Mouse (Mus musculus): ENCODE results near the gene Gm21394. TPM values are rescaled to one million over a fixed set of nuclear protein-coding genes. Genes with fewer than 3 reads are reported as not detected.
"Not testable (repeated sequence)": the region's sequence is repeated elsewhere in the genome, so short reads cannot be mapped to it uniquely, and the experiment has no call there.

The Gm21394 gene
- polyA plus RNA-seq (2015; fragmentation: Nextera tagmentation; extraction: Ambion mirVana), result not detected in 2 replicates

- not testable (repeated sequence) for H3K9ac ChIP-seq; H3K4me2 ChIP-seq (replicated peaks); H3K9me3 ChIP-seq; H3K4me1 ChIP-seq (replicated peaks); H3K27ac ChIP-seq; H3K4me3 ChIP-seq (replicated peaks); H3K27me3 ChIP-seq (replicated peaks); ATAC-seq; H3K36me3 ChIP-seq
- WGBS, result no CpG with 5 or more reads among the region's 4 CpGs
Observed at GRCm38 (mm10) chrY:84564807-84565206, at the start of gene Gm21394. Gene Gm21394 (minus strand): TSS chrY:84564907.

Other genes with a start within 250 kb of the Gm21394 start
- gene Gm21409, start 181.8 kb upstream of the Gm21394 start, polyA plus RNA-seq (2015; fragmentation: Nextera tagmentation; extraction: Ambion mirVana), result not detected in 2 replicates